16 mouse cellular contexts compared by ENCODE assay signal in the genomic region with DNA sequence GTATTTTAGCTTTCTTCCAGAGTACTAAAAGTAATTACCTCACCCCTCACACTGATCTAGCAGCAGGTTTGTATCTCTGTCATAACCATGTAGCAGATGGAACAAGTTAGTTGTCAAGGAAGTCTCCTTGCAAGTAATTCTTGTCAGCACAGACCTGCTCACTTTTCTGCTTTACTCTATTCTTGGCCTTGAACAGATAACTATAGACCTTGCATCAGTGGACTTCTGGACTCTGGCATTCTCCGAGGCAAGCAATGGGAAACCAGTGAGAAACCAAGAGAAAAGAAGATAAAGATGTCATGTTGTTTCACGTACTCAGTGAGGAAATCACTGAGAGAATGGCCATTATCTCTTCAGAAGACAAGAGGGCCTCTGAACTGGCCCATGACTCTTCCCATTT.
"Had no signal": no experiment of that assay in that cellular context is flagged by ENCODE, and none has a peak within 500 bp of the region (broad histone marks: within the 10 kb centered on the region; RNA-seq: fewer than 3 reads in every experiment).

No protein-coding gene starts in this region.

- H3K27ac ChIP-seq: neural tube, embryonic 13.5 days; neural tube, embryonic 15.5 days; stomach, embryonic 15.5 days; stomach, postnatal 0 days had no signal

- H3K9me3 ChIP-seq: neural tube, embryonic 13.5 days; neural tube, embryonic 15.5 days; stomach, embryonic 15.5 days had no signal

- DNase-seq: retina, postnatal 1 day; right cerebral cortex, adult 18-20 months; right cerebral cortex, postnatal 14 days; right cerebral cortex, postnatal 25 days; right cerebral cortex, postnatal 4 days; spleen, adult 18-20 months; thymus, adult 18-20 months; thymus, adult 2 months; thymus, postnatal 14 days; thymus, postnatal 25 days; thymus, postnatal 36 days; thymus, postnatal 4 days had no signal

- H3K9ac ChIP-seq: neural tube, embryonic 13.5 days; neural tube, embryonic 15.5 days; stomach, embryonic 15.5 days had no signal

- H3K4me3 ChIP-seq: neural tube, embryonic 13.5 days; neural tube, embryonic 15.5 days; stomach, embryonic 15.5 days had no signal

- H3K27me3 ChIP-seq: neural tube, embryonic 13.5 days; neural tube, embryonic 15.5 days; stomach, embryonic 15.5 days had no signal

- H3K4me2 ChIP-seq: neural tube, embryonic 13.5 days; neural tube, embryonic 15.5 days; stomach, embryonic 15.5 days had no signal

- H3K36me3 ChIP-seq: neural tube, embryonic 13.5 days; neural tube, embryonic 15.5 days; stomach, embryonic 15.5 days had no signal

- H3K4me1 ChIP-seq: stomach, embryonic 15.5 days had no signal
